Comparison of ENCODE assay signal across 24 mouse cellular contexts in genomic region chr9:59949981-59950380, GRCm38 (mm10). TPM values are rescaled to one million over a fixed set of nuclear protein-coding genes. Genes with fewer than 3 reads are reported as not detected.
DNase-seq lines count a peak whose midpoint lies in the region; ATAC-seq and TF ChIP-seq lines count a peak whose summit lies in the region.
"Had no signal": no experiment of that assay in that cellular context is flagged by ENCODE, and none has a peak within 500 bp of the region (broad histone marks: within the 10 kb centered on the region; RNA-seq: fewer than 3 reads in every experiment).

No protein-coding gene starts in this region.

- no peak for TF ChIP-seq CTCF in intestine, postnatal 0 days (IDR thresholded peaks at IDR 0.05; ENCODE audit: low read depth)

- 85% methylated on average over 5 of the region's 5 CpGs for WGBS in intestine, embryonic 16.5 days
- WGBS in intestine, postnatal 0 days: 79% methylated on average over 5 of the region's 5 CpGs
- WGBS in midbrain, embryonic 11.5 days: 91% methylated on average over 5 of the region's 5 CpGs
- WGBS in midbrain, embryonic 15.5 days: 83% methylated on average over 5 of the region's 5 CpGs
- WGBS in hindbrain, embryonic 13.5 days: 91% methylated on average over 5 of the region's 5 CpGs

- 0 out of 2 replicates have a peak overlapping the region, but pooled peaks have one; percentile 2 for H3K4me2 ChIP-seq in intestine, embryonic 16.5 days (ENCODE audit: low read depth, low read length)
- no peak overlapping the region; the same call in 1 of the 2 replicates for H3K4me2 ChIP-seq in intestine, postnatal 0 days (replicated peaks; ENCODE audit: low read depth)
- H3K4me2 ChIP-seq in midbrain, embryonic 11.5 days: no peak overlapping the region
- no peak overlapping the region for H3K4me2 ChIP-seq in midbrain, embryonic 15.5 days
- no peak overlapping the region for H3K4me2 ChIP-seq in hindbrain, embryonic 13.5 days
- H3K4me2 ChIP-seq: embryonic facial prominence, embryonic 13.5 days; embryonic facial prominence, embryonic 15.5 days; forebrain, embryonic 12.5 days had no signal

- H3K4me1 ChIP-seq in intestine, embryonic 16.5 days (ENCODE audit: control insufficient read depth, insufficient read depth, low read length): peaks cover 40% of the 10 kb centered on the region
- peaks cover 8% of the 10 kb centered on the region; the same call in 1 of the 2 replicates for H3K4me1 ChIP-seq in intestine, postnatal 0 days (replicated peaks; ENCODE audit: control insufficient read depth, insufficient read depth, low read length)
- no peaks in the 10 kb centered on the region for H3K4me1 ChIP-seq in midbrain, embryonic 11.5 days (ENCODE audit: control insufficient read depth, insufficient read depth, low read length)
- H3K4me1 ChIP-seq in midbrain, embryonic 15.5 days: no peaks in the 10 kb centered on the region
- no peaks in the 10 kb centered on the region for H3K4me1 ChIP-seq in hindbrain, embryonic 13.5 days (replicated peaks)
- H3K4me1 ChIP-seq: embryonic facial prominence, embryonic 13.5 days had no signal

- no peaks in the 10 kb centered on the region for H3K27me3 ChIP-seq in intestine, embryonic 16.5 days (replicated peaks; ENCODE audit: control insufficient read depth, insufficient read depth, low read length)
- H3K27me3 ChIP-seq in intestine, postnatal 0 days (replicated peaks; ENCODE audit: control insufficient read depth, insufficient read depth, low read length): no peaks in the 10 kb centered on the region
- H3K27me3 ChIP-seq in midbrain, embryonic 11.5 days (ENCODE audit: control insufficient read depth, insufficient read depth, low read length): no peaks in the 10 kb centered on the region
- no peaks in the 10 kb centered on the region for H3K27me3 ChIP-seq in midbrain, embryonic 15.5 days (replicated peaks)
- H3K27me3 ChIP-seq in hindbrain, embryonic 13.5 days: no peaks in the 10 kb centered on the region
- H3K27me3 ChIP-seq: embryonic facial prominence, embryonic 13.5 days; embryonic facial prominence, embryonic 15.5 days; forebrain, embryonic 12.5 days had no signal

- no peak overlapping the region for H3K4me3 ChIP-seq in intestine, embryonic 16.5 days (ENCODE audit: low read length)
- no peak overlapping the region for H3K4me3 ChIP-seq in intestine, postnatal 0 days (ENCODE audit: low read depth, low read length)
- no peak overlapping the region for H3K4me3 ChIP-seq in midbrain, embryonic 11.5 days (ENCODE audit: low read depth, low read length)
- no peak overlapping the region for H3K4me3 ChIP-seq in midbrain, embryonic 15.5 days
- H3K4me3 ChIP-seq in hindbrain, embryonic 13.5 days: no peak overlapping the region
- H3K4me3 ChIP-seq: embryonic facial prominence, embryonic 13.5 days; embryonic facial prominence, embryonic 15.5 days; erythroblast, embryonic 14.5 days; forebrain, embryonic 10.5 days; forebrain, embryonic 12.5 days had no signal

- peak; percentile 59 for DNase-seq in midbrain, embryonic 11.5 days (ENCODE audit: low spot score, missing footprints)
- peak; percentile 28 for DNase-seq in testis, postnatal 10 days (ENCODE audit: low spot score)
- DNase-seq in testis, postnatal 14 days (ENCODE audit: low spot score): no peak
- DNase-seq: adrenal gland, adult 2 months; adrenal gland, postnatal 10 days; adrenal gland, postnatal 25 days; cerebellum, adult 11 months; cerebellum, adult 18-20 months; cerebellum, adult 8-10 months; cerebellum, adult 9-11 months; cerebellum, postnatal 14 days; cerebellum, postnatal 36 days; embryo, embryonic 11 days had no signal

- H3K9me3 ChIP-seq in intestine, embryonic 16.5 days (ENCODE audit: control insufficient read depth, low read length): no peaks in the 10 kb centered on the region
- no peaks in the 10 kb centered on the region for H3K9me3 ChIP-seq in intestine, postnatal 0 days (ENCODE audit: control insufficient read depth)
- H3K9me3 ChIP-seq in midbrain, embryonic 11.5 days (ENCODE audit: control insufficient read depth, low read length): no peaks in the 10 kb centered on the region
- no peaks in the 10 kb centered on the region for H3K9me3 ChIP-seq in midbrain, embryonic 15.5 days
- no peaks in the 10 kb centered on the region for H3K9me3 ChIP-seq in hindbrain, embryonic 13.5 days
- H3K9me3 ChIP-seq: embryonic facial prominence, embryonic 13.5 days; embryonic facial prominence, embryonic 15.5 days; forebrain, embryonic 10.5 days; forebrain, embryonic 12.5 days had no signal

- H3K36me3 ChIP-seq in intestine, embryonic 16.5 days (ENCODE audit: control insufficient read depth, insufficient read depth, low read length): no peaks in the 10 kb centered on the region
- H3K36me3 ChIP-seq in intestine, postnatal 0 days (ENCODE audit: control insufficient read depth, insufficient read depth): no peaks in the 10 kb centered on the region
- H3K36me3 ChIP-seq in midbrain, embryonic 11.5 days (ENCODE audit: control insufficient read depth, insufficient read depth, low read length): no peaks in the 10 kb centered on the region
- H3K36me3 ChIP-seq in midbrain, embryonic 15.5 days (replicated peaks): no peaks in the 10 kb centered on the region
- H3K36me3 ChIP-seq in hindbrain, embryonic 13.5 days: no peaks in the 10 kb centered on the region
- H3K36me3 ChIP-seq: embryonic facial prominence, embryonic 13.5 days; embryonic facial prominence, embryonic 15.5 days; forebrain, embryonic 10.5 days; forebrain, embryonic 12.5 days had no signal

- H3K9ac ChIP-seq in intestine, embryonic 16.5 days (ENCODE audit: low read depth, low read length): no peak overlapping the region
- no peak overlapping the region for H3K9ac ChIP-seq in intestine, postnatal 0 days (ENCODE audit: low read depth, low read length)
- no peak overlapping the region for H3K9ac ChIP-seq in midbrain, embryonic 11.5 days (ENCODE audit: low read length)
- H3K9ac ChIP-seq in midbrain, embryonic 15.5 days: no peak overlapping the region
- no peak overlapping the region for H3K9ac ChIP-seq in hindbrain, embryonic 13.5 days
- H3K9ac ChIP-seq: embryonic facial prominence, embryonic 13.5 days; embryonic facial prominence, embryonic 15.5 days; forebrain, embryonic 12.5 days had no signal

- no peak for ATAC-seq in intestine, embryonic 16.5 days
- no peak for ATAC-seq in intestine, postnatal 0 days
- ATAC-seq in midbrain, embryonic 11.5 days (ENCODE audit: low FRiP score): no peak
- no peak for ATAC-seq in midbrain, embryonic 15.5 days (replicated peaks)
- ATAC-seq in hindbrain, embryonic 13.5 days (ENCODE audit: low FRiP score): no peak
- ATAC-seq: forebrain, embryonic 14.5 days had no signal

- H3K27ac ChIP-seq in intestine, embryonic 16.5 days (ENCODE audit: low read length): peak overlapping the region; percentile 74; the same call in 1 of the 2 replicates
- H3K27ac ChIP-seq in intestine, postnatal 0 days (ENCODE audit: low read depth, low read length): no peak overlapping the region
- H3K27ac ChIP-seq in midbrain, embryonic 11.5 days (ENCODE audit: low read depth, low read length): no peak overlapping the region
- H3K27ac ChIP-seq in midbrain, embryonic 15.5 days: no peak overlapping the region
- H3K27ac ChIP-seq in hindbrain, embryonic 13.5 days: no peak overlapping the region
- H3K27ac ChIP-seq: embryonic facial prominence, embryonic 13.5 days; embryonic facial prominence, embryonic 15.5 days; forebrain, embryonic 10.5 days; forebrain, embryonic 12.5 days had no signal

RNA-seq across cellular contexts. Expression of gene Nr2e3, which starts 10.5 kb away (rescaled TPM):
- polyA plus RNA-seq in intestine, embryonic 16.5 days (2015; fragmentation: Nextera tagmentation; extraction: Ambion mirVana): 16.9 and 21.2 TPM in 2 replicates
- 42.0 and 48.5 TPM in 2 replicates for polyA plus RNA-seq in intestine, postnatal 0 days (2015; fragmentation: Nextera tagmentation; extraction: Ambion mirVana)
- polyA plus RNA-seq in midbrain, embryonic 11.5 days (2014; fragmentation: Nextera tagmentation; extraction: Ambion mirVana): not detected in 2 replicates
- polyA plus RNA-seq in midbrain, embryonic 15.5 days (2015; fragmentation: Nextera tagmentation; extraction: Ambion mirVana): not detected in 2 replicates
- not detected in 2 replicates for polyA plus RNA-seq in hindbrain, embryonic 13.5 days (2015; fragmentation: Nextera tagmentation; extraction: Ambion mirVana)
- polyA plus RNA-seq: adrenal gland, adult 2 months; C2C12; erythroblast, embryonic 14.5 days; forebrain, embryonic 10.5 days; forebrain, embryonic 14.5 days had no signal

Comparison
In these comparisons a context has a peak if more than half of its experiments do, and no peak if none do; other contexts are left out.
1. RNA of gene Nr2e3, which starts 10.5 kb away (polyA plus RNA-seq): 42.0 to 48.5 TPM in intestine, postnatal 0 days and 16.9 to 21.2 TPM in intestine, embryonic 16.5 days; not detected in midbrain, embryonic 15.5 days, not detected in midbrain, embryonic 11.5 days and not detected in hindbrain, embryonic 13.5 days; every median in the first group is over 10 times any median in the second.